Mouse (Mus musculus) kidney, postnatal 0 days (tissue): ENCODE results near the gene Sdf2. TPM values are rescaled to one million over a fixed set of nuclear protein-coding genes. Genes with fewer than 3 reads are reported as not detected.

Experiments
- ATAC-seq: fragments of 200-750 bp; cut with Nextera tagmentation; replicated peaks from 2 replicates; pipeline ENCODE4 v1.8.0; 2017; ENCODE audit warnings: low read depth, moderate number of reproducible peaks, moderate TSS enrichment, moderate library complexity; ENCODE audit not compliant: low FRiP score
- DNase-seq: peaks from one replicate; pipeline ENCODE4 v3.0.0-alpha.2; 2016; ENCODE audit warnings: low spot score
- H3K27ac ChIP-seq: fragments of 300-500 bp; sonication (generic); 2 replicates; pipeline ENCODE4 v1.5.1; 2014; ENCODE audit warnings: mild to moderate bottlenecking
- H3K27me3 ChIP-seq: fragments of 300-500 bp; sonication (generic); 2 replicates; pipeline ENCODE4 v1.6.1; 2014; ENCODE audit warnings: low read length, mixed read lengths; ENCODE audit not compliant: insufficient read depth
- H3K36me3 ChIP-seq: fragments of 300-500 bp; sonication (generic); 2 replicates; pipeline ENCODE4 v1.6.1; 2014; ENCODE audit warnings: low read length, mixed read lengths; ENCODE audit not compliant: insufficient read depth
- H3K4me1 ChIP-seq: fragments of 300-500 bp; sonication (generic); replicated peaks from 2 replicates; pipeline ENCODE4 v1.6.1; 2014; ENCODE audit warnings: antibody characterized with exemption, low read length, mixed read lengths; ENCODE audit not compliant: insufficient read depth
- H3K4me2 ChIP-seq: fragments of 300-500 bp; sonication (generic); 2 replicates; pipeline ENCODE4 v1.6.1; 2014; ENCODE audit warnings: mild to moderate bottlenecking, low read length, moderate library complexity, mixed read lengths
- H3K4me3 ChIP-seq: fragments of 300-500 bp; sonication (generic); replicated peaks from 2 replicates; pipeline ENCODE4 v1.5.1; 2014; ENCODE audit warnings: low read depth, low read length
- H3K9ac ChIP-seq: fragments of 300-500 bp; sonication (generic); 2 replicates; pipeline ENCODE4 v1.6.1; 2014; ENCODE audit warnings: low read depth, low read length
- H3K9me3 ChIP-seq: fragments of 300-500 bp; sonication (generic); replicated peaks from 2 replicates; pipeline ENCODE4 v1.6.1; 2016; ENCODE audit warnings: low read length, inconsistent platforms, mixed read lengths
- CTCF ChIP-seq: IDR thresholded peaks from 2 replicates; pipeline ENCODE4 v1.5.1; 2016; ENCODE audit warnings: antibody characterized with exemption, low read depth, mild to moderate bottlenecking, moderate library complexity
- WGBS: fragments of 180-500 bp; shearing (Covaris S2); extraction: QIAGEN DNeasy Blood & Tissue Kit; methylation state at CpG from one replicate; pipeline ENCODE4 v1.1.7; 2014; 5-methylcytosine and 5-hydroxymethylcytosine counted together
- polyA plus RNA-seq: library from polyadenylated mRNA; unstranded; fragments of >200 nt; fragmentation: Nextera tagmentation; extraction: Ambion mirVana; gene quantifications from 2 replicates; pipeline ENCODE4 v1.2.1, GENCODE M21; 2015

Gene Sdf2
- polyA plus RNA-seq, 1 experiment from 2014 or later = 106 TPM

- Histone ChIP-seq H3K9ac (no peak overlapping the region), H3K9me3 (no peaks in the 10 kb centered on the region), H3K27ac (no peak overlapping the region), H3K36me3 (0 out of 2 replicates have a peak, but pooled peaks cover 15% of the 10 kb centered on the region), H3K27me3 (no peaks in the 10 kb centered on the region), H3K4me2 (no peak overlapping the region), H3K4me3 (no peak overlapping the region), H3K4me1 (0 out of 2 replicates have a peak, but pooled peaks cover 3% of the 10 kb centered on the region)
- TF ChIP-seq CTCF = no peak
- WGBS = 89% methylated on average over 9 of the region's 9 CpGs
- DNase-seq (no peak), ATAC-seq (no peak)
Observed at GRCm38 (mm10) chr11:78240193-78240857, 5.2 kb upstream of the Sdf2 start.

- WGBS = under 1% methylated on average over 19 of the region's 19 CpGs
- Histone ChIP-seq H3K27ac (peak overlapping the region; percentile 97), H3K4me3 (peak overlapping the region; percentile 79), H3K27me3 (no peaks in the 10 kb centered on the region), H3K9ac (peak overlapping the region; percentile 91), H3K4me2 (peak overlapping the region; percentile 70), H3K9me3 (no peaks in the 10 kb centered on the region), H3K36me3 (peaks cover 12% of the 10 kb centered on the region; the same call in 1 of the 2 replicates), H3K4me1 (peaks cover 7% of the 10 kb centered on the region)
- no peak for ATAC-seq
- TF ChIP-seq CTCF = no peak
- DNase-seq = peak; percentile 27
Observed at GRCm38 (mm10) chr11:78245261-78245626, 302 bp upstream of the Sdf2 start.

GRCm38 (mm10) chr11:78246318-78247011 is 919 bp downstream of the Sdf2 start:
- no peak for TF ChIP-seq CTCF
- ATAC-seq (no peak), DNase-seq (no peak)
- peaks cover 7% of the 10 kb centered on the region for H3K4me1 ChIP-seq
- no peaks in the 10 kb centered on the region for H3K27me3 ChIP-seq
- H3K27ac ChIP-seq = peak overlapping the region; percentile 97
- H3K9me3 ChIP-seq = no peaks in the 10 kb centered on the region
- peak overlapping the region; percentile 91 for H3K9ac ChIP-seq
- peak overlapping the region; percentile 70 for H3K4me2 ChIP-seq
- peak overlapping the region; percentile 79 for H3K4me3 ChIP-seq
- 20% methylated on average over 7 of the region's 7 CpGs for WGBS
- peaks cover 5% of the 10 kb centered on the region for H3K36me3 ChIP-seq

- peak; percentile 34 for DNase-seq
- TF ChIP-seq CTCF = no peak
- ATAC-seq = no peak
- Histone ChIP-seq H3K9ac (no peak overlapping the region; the same call in 1 of the 2 replicates), H3K36me3 (peaks cover 6% of the 10 kb centered on the region), H3K27ac (no peak overlapping the region), H3K4me2 (peak overlapping the region; percentile 70), H3K9me3 (no peaks in the 10 kb centered on the region), H3K27me3 (no peaks in the 10 kb centered on the region), H3K4me3 (peak overlapping the region; percentile 79), H3K4me1 (peaks cover 7% of the 10 kb centered on the region)
- WGBS = 41% methylated on average over 3 of the region's 3 CpGs
Observed at GRCm38 (mm10) chr11:78247012-78247348, 1.4 kb downstream of the Sdf2 start.

- no peak overlapping the region for H3K9ac ChIP-seq
- H3K27ac ChIP-seq = no peak overlapping the region
- peaks cover 12% of the 10 kb centered on the region for H3K36me3 ChIP-seq
- H3K27me3 ChIP-seq = no peaks in the 10 kb centered on the region
- no peaks in the 10 kb centered on the region for H3K9me3 ChIP-seq
- peaks cover 7% of the 10 kb centered on the region for H3K4me1 ChIP-seq
- no peak for TF ChIP-seq CTCF
- DNase-seq (peak; percentile 30), ATAC-seq (no peak)
- H3K4me3 ChIP-seq = no peak overlapping the region
- no peak overlapping the region for H3K4me2 ChIP-seq
- WGBS = 72% methylated on average over 4 of the region's 4 CpGs
Observed at GRCm38 (mm10) chr11:78247727-78248140, 2.2 kb downstream of the Sdf2 start.

GRCm38 (mm10) chr11:78256618-78257017 is 11.1 kb downstream of the Sdf2 start:
- Histone ChIP-seq H3K27me3 (no peaks in the 10 kb centered on the region), H3K27ac (no peak overlapping the region), H3K4me2 (no peak overlapping the region), H3K4me1 (no peaks in the 10 kb centered on the region), H3K9ac (no peak overlapping the region), H3K36me3 (peaks cover 19% of the 10 kb centered on the region), H3K9me3 (no peaks in the 10 kb centered on the region), H3K4me3 (no peak overlapping the region)
- peak; percentile 49 for DNase-seq
- no peak for ATAC-seq
- WGBS = 100% methylated on average over 1 of the region's 1 CpGs
- TF ChIP-seq CTCF = peak; percentile 60
